Mouse (Mus musculus): ENCODE data around the gene Iqcd. TPM values are rescaled to one million over a fixed set of nuclear protein-coding genes. Genes with fewer than 3 reads are reported as not detected.

Gene Iqcd
- polyA plus RNA-seq (2015; fragmentation: Nextera tagmentation; extraction: Ambion mirVana), result 0.90 and 1.2 TPM in 2 replicates

- H3K4me3 ChIP-seq (replicated peaks), result peak within 1 kb of the TSS; percentile 89
- H3K4me1 ChIP-seq (replicated peaks), result peaks cover 58% of the 10 kb centered on the region
- peak; percentile 91 for ATAC-seq (ENCODE audit: insufficient read depth)
- no peaks in the 10 kb centered on the region for H3K27me3 ChIP-seq
- peak within 1 kb of the TSS; percentile 83 for H3K4me2 ChIP-seq
- H3K9me3 ChIP-seq (replicated peaks), result no peaks in the 10 kb centered on the region
- H3K27ac ChIP-seq (replicated peaks), result peak within 1 kb of the TSS; percentile 95
- H3K9ac ChIP-seq, result peak within 1 kb of the TSS; percentile 93
- under 1% methylated on average over 35 of the region's 35 CpGs for WGBS (ENCODE audit: insufficient replicate concordance)
- peaks cover 20% of the 10 kb centered on the region for H3K36me3 ChIP-seq (replicated peaks)
Observed at GRCm38 (mm10) chr5:120588569-120589094, at the start of gene Iqcd, which contains the start of gene Tpcn1. Gene Iqcd, plus strand, starts transcription at chr5:120589016. Gene Tpcn1, minus strand, starts transcription at chr5:120588673.

DNA sequence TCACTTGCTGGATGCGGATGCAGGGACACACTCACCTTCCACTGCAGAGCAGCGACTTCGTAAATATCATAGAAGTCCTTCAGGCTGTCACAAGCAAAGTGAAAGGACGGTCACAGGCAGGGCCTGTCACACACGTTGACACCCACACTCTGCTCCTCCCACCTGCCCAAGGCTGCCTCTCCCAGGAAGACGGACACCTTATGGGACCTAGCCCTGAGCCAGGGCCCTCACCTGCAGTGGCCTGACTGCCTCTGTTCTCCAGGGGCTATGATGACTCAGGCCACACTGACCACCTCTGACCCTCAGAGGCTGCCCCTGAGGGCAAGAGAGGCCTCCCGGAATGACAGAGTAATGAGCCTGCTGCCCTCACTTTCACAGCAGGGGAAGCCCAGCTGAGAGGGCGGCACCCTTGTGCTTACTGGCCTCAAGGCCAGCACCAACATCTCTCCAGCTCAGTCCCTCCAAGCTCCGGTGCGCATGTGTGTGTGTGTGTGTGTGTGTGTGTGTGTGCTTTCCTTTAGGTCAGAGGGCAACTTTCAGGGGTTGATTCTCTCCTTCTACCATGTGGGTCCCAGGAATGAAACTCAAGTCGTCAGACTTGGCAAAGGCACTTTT lies 40.5 kb upstream of the Iqcd start:
- ATAC-seq (ENCODE audit: insufficient read depth), result no peak
- 82% methylated on average over 11 of the region's 11 CpGs for WGBS (ENCODE audit: insufficient replicate concordance)
- no peak overlapping the region for H3K4me3 ChIP-seq (replicated peaks)
- H3K36me3 ChIP-seq (replicated peaks), result peaks cover 86% of the 10 kb centered on the region
- no peak overlapping the region for H3K27ac ChIP-seq (replicated peaks)
- no peaks in the 10 kb centered on the region for H3K9me3 ChIP-seq (replicated peaks)
- H3K4me1 ChIP-seq (replicated peaks), result no peaks in the 10 kb centered on the region
- no peaks in the 10 kb centered on the region for H3K27me3 ChIP-seq
- no peak overlapping the region for H3K4me2 ChIP-seq
- H3K9ac ChIP-seq, result no peak overlapping the region

GRCm38 (mm10) chr5:120550137-120550536 lies 38.7 kb upstream of the Iqcd start:
- Histone ChIP-seq H3K36me3 (replicated peaks) (peaks cover 84% of the 10 kb centered on the region), H3K4me3 (replicated peaks) (no peak overlapping the region), H3K4me2 (no peak overlapping the region), H3K4me1 (replicated peaks) (no peaks in the 10 kb centered on the region), H3K9me3 (replicated peaks) (no peaks in the 10 kb centered on the region), H3K27me3 (no peaks in the 10 kb centered on the region), H3K27ac (replicated peaks) (no peak overlapping the region), H3K9ac (no peak overlapping the region)
- ATAC-seq (ENCODE audit: insufficient read depth), result no peak
- WGBS (ENCODE audit: insufficient replicate concordance), result 70% methylated on average over 5 of the region's 5 CpGs

GRCm38 (mm10) chr5:120550673-120551072 lies 38.1 kb upstream of the Iqcd start:
- ATAC-seq (ENCODE audit: insufficient read depth), result no peak
- no peaks in the 10 kb centered on the region for H3K4me1 ChIP-seq (replicated peaks)
- peaks cover 87% of the 10 kb centered on the region for H3K36me3 ChIP-seq (replicated peaks)
- H3K9me3 ChIP-seq (replicated peaks), result no peaks in the 10 kb centered on the region
- no peak overlapping the region for H3K27ac ChIP-seq (replicated peaks)
- H3K9ac ChIP-seq, result no peak overlapping the region
- no peak overlapping the region for H3K4me3 ChIP-seq (replicated peaks)
- 88% methylated on average over 5 of the region's 5 CpGs for WGBS (ENCODE audit: insufficient replicate concordance)
- no peak overlapping the region for H3K4me2 ChIP-seq
- no peaks in the 10 kb centered on the region for H3K27me3 ChIP-seq

GRCm38 (mm10) chr5:120555871-120556270 lies 32.9 kb upstream of the Iqcd start:
- no peak for ATAC-seq (ENCODE audit: insufficient read depth)
- Histone ChIP-seq H3K9me3 (replicated peaks) (no peaks in the 10 kb centered on the region), H3K27me3 (no peaks in the 10 kb centered on the region), H3K4me2 (no peak overlapping the region), H3K4me3 (replicated peaks) (no peak overlapping the region), H3K4me1 (replicated peaks) (peaks cover 36% of the 10 kb centered on the region), H3K36me3 (replicated peaks) (peaks cover 81% of the 10 kb centered on the region), H3K27ac (replicated peaks) (no peak overlapping the region), H3K9ac (no peak overlapping the region)
- WGBS (ENCODE audit: insufficient replicate concordance), result 88% methylated on average over 24 of the region's 24 CpGs

DNA sequence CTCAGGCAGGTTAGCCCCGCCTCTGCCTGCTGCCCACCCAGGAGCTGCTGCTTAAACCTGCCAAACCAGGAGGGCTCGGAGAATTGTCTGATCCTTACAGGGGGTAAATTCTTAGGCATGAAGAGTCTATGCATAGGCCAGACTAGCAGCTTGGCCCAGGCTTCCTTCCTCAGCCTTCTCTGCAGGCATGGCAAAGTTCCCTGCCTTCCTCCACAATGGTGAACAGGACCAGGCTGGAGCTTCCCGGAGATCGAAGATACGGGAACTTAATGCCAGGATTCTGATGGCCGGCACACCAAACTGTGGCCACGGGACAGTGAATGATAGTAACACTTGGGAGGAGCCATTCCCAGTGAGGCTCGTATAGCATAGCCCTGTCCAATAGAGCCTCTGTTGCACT lies 30.8 kb upstream of the Iqcd start:
- H3K4me1 ChIP-seq (replicated peaks), result peaks cover 54% of the 10 kb centered on the region

GRCm38 (mm10) chr5:120558762-120559161 lies 30.1 kb upstream of the Iqcd start:
- Histone ChIP-seq H3K9ac (peak overlapping the region; percentile 9; the same call in 1 of the 2 replicates), H3K9me3 (replicated peaks) (no peaks in the 10 kb centered on the region), H3K4me3 (replicated peaks) (peak overlapping the region; percentile 49), H3K27ac (replicated peaks) (peak overlapping the region; percentile 81), H3K27me3 (no peaks in the 10 kb centered on the region), H3K4me2 (peak overlapping the region; percentile 56), H3K4me1 (replicated peaks) (peaks cover 61% of the 10 kb centered on the region), H3K36me3 (replicated peaks) (peaks cover 52% of the 10 kb centered on the region)
- 13% methylated on average over 14 of the region's 14 CpGs for WGBS (ENCODE audit: insufficient replicate concordance)
- ATAC-seq (ENCODE audit: insufficient read depth), result peak; percentile 26

More for the DNA sequence above, 30.8 kb upstream of the Iqcd start:
- Histone ChIP-seq H3K9me3 (replicated peaks) (no peaks in the 10 kb centered on the region), H3K4me2 (peak overlapping the region; percentile 56), H3K36me3 (replicated peaks) (peaks cover 60% of the 10 kb centered on the region), H3K27ac (replicated peaks) (0 out of 2 replicates have a peak overlapping the region, but pooled peaks have one; percentile 81), H3K4me3 (replicated peaks) (peak overlapping the region; percentile 49; the same call in 1 of the 2 replicates), H3K27me3 (no peaks in the 10 kb centered on the region), H3K9ac (no peak overlapping the region)
- 73% methylated on average over 8 of the region's 8 CpGs for WGBS (ENCODE audit: insufficient replicate concordance)
- ATAC-seq (ENCODE audit: insufficient read depth), result no peak

DNA sequence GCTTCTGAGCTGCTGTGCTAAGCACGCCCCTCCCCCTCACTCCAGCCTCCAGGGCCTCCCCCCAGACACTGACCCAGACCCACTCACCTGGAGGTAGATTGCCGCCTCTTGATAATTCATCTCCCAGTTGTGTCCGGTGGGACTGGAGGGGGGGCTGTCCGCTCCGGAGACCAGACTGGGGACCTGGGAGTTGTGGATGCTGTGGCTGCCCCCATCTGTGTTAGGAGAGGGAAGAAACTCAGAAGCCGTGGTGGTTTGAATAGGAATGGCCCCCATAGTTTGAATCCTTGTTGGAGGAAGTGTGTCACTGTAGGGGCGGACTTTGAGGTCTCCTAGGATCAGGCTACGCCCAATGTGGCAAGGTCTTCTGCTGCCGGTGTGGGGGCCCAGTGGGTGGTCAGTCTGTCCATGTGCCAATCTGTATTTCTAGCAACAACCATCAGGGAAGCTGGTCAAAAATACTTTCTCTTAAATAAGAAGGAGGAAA lies 28.6 kb upstream of the Iqcd start:
- Histone ChIP-seq H3K4me2 (peak overlapping the region; percentile 56), H3K9me3 (replicated peaks) (no peaks in the 10 kb centered on the region), H3K4me3 (replicated peaks) (peak overlapping the region; percentile 49), H3K27me3 (no peaks in the 10 kb centered on the region), H3K4me1 (replicated peaks) (peaks cover 67% of the 10 kb centered on the region), H3K27ac (replicated peaks) (peak overlapping the region; percentile 81), H3K9ac (peak overlapping the region; percentile 18; the same call in 1 of the 2 replicates), H3K36me3 (replicated peaks) (peaks cover 40% of the 10 kb centered on the region)
- WGBS (ENCODE audit: insufficient replicate concordance), result 37% methylated on average over 9 of the region's 9 CpGs
- no peak for ATAC-seq (ENCODE audit: insufficient read depth)

DNA sequence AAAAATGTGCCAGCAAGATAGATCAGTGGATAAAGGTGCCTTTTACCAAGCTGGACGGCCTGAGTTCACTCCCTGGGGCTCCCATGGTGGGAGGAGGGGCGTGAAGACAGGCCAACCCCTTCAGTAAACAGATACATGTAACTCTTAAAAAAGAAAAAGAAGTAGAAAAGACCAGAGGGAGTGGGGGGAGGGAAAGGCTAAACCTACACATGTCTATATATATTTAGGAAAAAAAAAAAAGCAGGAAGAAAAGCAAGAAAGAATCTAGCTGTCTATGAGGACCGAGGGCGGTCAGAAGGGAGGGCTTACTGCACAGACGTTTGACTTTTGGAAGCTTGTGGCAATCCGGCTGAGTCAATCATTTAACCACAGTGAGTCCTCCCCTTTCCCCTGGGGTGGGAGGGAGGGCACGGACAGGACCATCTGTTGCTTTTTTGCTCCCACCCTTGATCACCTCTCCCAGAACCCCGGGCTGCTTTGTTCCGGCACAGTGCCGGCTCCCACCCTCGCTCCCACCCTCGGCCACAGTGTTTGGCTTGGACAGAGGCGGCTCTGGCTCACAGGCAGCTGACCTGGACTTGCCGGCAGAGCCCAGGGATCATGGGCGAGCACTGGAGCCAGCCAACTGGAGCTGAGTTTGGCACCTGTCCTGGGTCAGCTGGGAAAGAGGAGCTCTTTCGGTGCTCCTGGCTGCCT lies 28.1 kb upstream of the Iqcd start:
- no peaks in the 10 kb centered on the region for H3K9me3 ChIP-seq (replicated peaks)
- H3K4me1 ChIP-seq (replicated peaks), result peaks cover 71% of the 10 kb centered on the region
- H3K9ac ChIP-seq, result 0 out of 2 replicates have a peak overlapping the region, but pooled peaks have one; percentile 18
- peak overlapping the region; percentile 56 for H3K4me2 ChIP-seq
- no peaks in the 10 kb centered on the region for H3K27me3 ChIP-seq
- H3K27ac ChIP-seq (replicated peaks), result peak overlapping the region; percentile 81
- ATAC-seq (ENCODE audit: insufficient read depth), result peak; percentile 45
- peak overlapping the region; percentile 49 for H3K4me3 ChIP-seq (replicated peaks)
- H3K36me3 ChIP-seq (replicated peaks), result peaks cover 34% of the 10 kb centered on the region
- 6% methylated on average over 16 of the region's 16 CpGs for WGBS (ENCODE audit: insufficient replicate concordance)

- Histone ChIP-seq H3K4me3 (replicated peaks) (no peak overlapping the region), H3K4me2 (no peak overlapping the region), H3K27me3 (no peaks in the 10 kb centered on the region), H3K4me1 (replicated peaks) (peaks cover 87% of the 10 kb centered on the region), H3K27ac (replicated peaks) (peak overlapping the region; percentile 69), H3K9me3 (replicated peaks) (no peaks in the 10 kb centered on the region), H3K36me3 (replicated peaks) (0 out of 2 replicates have a peak, but pooled peaks cover 17% of the 10 kb centered on the region), H3K9ac (no peak overlapping the region)
- 56% methylated on average over 28 of the region's 28 CpGs for WGBS (ENCODE audit: insufficient replicate concordance)
- no peak for ATAC-seq (ENCODE audit: insufficient read depth)
Observed at GRCm38 (mm10) chr5:120562956-120563913, 25.6 kb upstream of the Iqcd start.
